Mouse (Mus musculus) liver, embryonic 12.5 days (tissue): ENCODE results near the gene Eef1a2. TPM values are rescaled to one million over a fixed set of nuclear protein-coding genes. Genes with fewer than 3 reads are reported as not detected.

ENCODE experiments used
- ATAC-seq: fragments of 200-750 bp; cut with Nextera tagmentation; 2 replicates; pipeline ENCODE4 v1.8.0; 2017; ENCODE audit warnings: moderate number of reproducible peaks, mild to moderate bottlenecking, moderate library complexity
- H3K27ac ChIP-seq: fragments of 300-500 bp; sonication (generic); 2 replicates; pipeline ENCODE4 v1.5.1; 2016; ENCODE audit warnings: mild to moderate bottlenecking
- H3K27me3 ChIP-seq: fragments of 300-500 bp; sonication (generic); replicated peaks from 2 replicates; pipeline ENCODE4 v1.6.1; 2016; ENCODE audit warnings: mild to moderate bottlenecking, moderate library complexity
- H3K36me3 ChIP-seq: fragments of 300-500 bp; sonication (generic); 2 replicates; pipeline ENCODE4 v1.6.1; 2016; ENCODE audit warnings: mild to moderate bottlenecking, moderate library complexity
- H3K4me1 ChIP-seq: fragments of 300-500 bp; sonication (generic); 2 replicates; pipeline ENCODE4 v1.6.1; 2016
- H3K4me2 ChIP-seq: fragments of 300-500 bp; sonication (generic); 2 replicates; pipeline ENCODE4 v1.6.1; 2016; ENCODE audit warnings: mild to moderate bottlenecking, moderate library complexity
- H3K4me3 ChIP-seq: fragments of 300-500 bp; sonication (generic); 2 replicates; pipeline ENCODE4 v1.5.1; 2016; ENCODE audit warnings: mild to moderate bottlenecking, moderate library complexity
- H3K9ac ChIP-seq: fragments of 300-500 bp; sonication (generic); 2 replicates; pipeline ENCODE4 v1.6.1; 2016; ENCODE audit warnings: mild to moderate bottlenecking, moderate library complexity
- H3K9me3 ChIP-seq: fragments of 300-500 bp; sonication (generic); replicated peaks from 2 replicates; pipeline ENCODE4 v1.6.1; 2016; ENCODE audit warnings: mild to moderate bottlenecking, moderate library complexity
- WGBS: fragments of 180-500 bp; shearing (Covaris S2); methylation state at CpG from one replicate; pipeline ENCODE4 v1.1.7; 2016; ENCODE audit not compliant: insufficient replicate concordance; 5-methylcytosine and 5-hydroxymethylcytosine counted together
- polyA plus RNA-seq: library from polyadenylated mRNA; unstranded; fragments of >200 nt; fragmentation: Nextera tagmentation; extraction: Ambion mirVana; gene quantifications from 2 replicates; pipeline ENCODE4 v1.2.1, GENCODE M21; 2016

Gene Eef1a2
- polyA plus RNA-seq, 1 experiment from 2014 or later: not detected

DNA sequence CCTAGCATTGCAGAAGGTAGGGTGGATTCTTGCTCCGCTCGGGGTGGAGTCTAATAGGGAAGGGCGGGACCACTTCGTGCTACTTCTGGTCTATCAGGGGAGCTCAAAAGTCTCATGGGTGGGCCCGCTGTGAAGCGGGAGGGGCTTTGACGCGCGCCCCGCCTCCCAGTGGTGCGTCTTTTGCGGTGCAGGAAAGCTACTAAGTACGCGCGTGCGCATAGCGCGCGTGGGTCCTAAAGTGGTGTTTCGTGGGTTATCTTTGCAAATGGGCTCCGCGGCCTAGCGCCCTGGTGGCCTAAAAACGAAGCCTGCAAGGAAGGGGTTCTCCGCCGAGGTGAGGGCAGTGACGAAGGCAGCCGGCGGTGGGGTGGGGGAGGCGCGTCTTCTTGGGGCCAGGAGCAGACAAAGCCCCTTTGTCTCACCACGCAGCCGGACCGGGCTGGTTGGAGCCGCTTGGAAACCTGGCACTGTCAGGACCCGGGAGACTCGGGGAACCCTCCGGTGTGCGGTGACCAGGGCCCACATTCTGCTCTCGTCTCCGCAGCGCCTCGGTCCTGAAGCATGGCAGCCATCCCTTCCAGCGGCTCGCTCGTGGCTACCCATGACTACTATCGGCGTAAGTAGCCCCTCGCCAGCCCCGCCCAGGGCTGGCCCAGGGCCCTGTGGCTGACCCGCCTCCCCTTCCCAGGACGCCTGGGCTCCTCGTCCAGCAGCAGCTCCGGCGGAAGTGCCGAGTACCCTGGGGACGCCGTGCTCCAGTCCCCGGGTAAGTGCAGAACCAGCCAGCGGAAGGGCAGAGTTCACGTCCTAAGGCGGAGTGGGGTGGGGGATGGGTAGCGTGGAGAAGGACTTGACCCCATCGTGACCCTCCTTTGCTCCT is 30.5 kb upstream of the Eef1a2 start, which contains the start of gene Ppdpf:
Ppdpf (plus strand) TSS at position 127 of the 880 bp plus-strand sequence.
- under 1% methylated on average over 64 of the region's 64 CpGs for WGBS
- H3K36me3 ChIP-seq: peaks cover 8% of the 10 kb centered on the region; the same call in 1 of the 2 replicates
- peaks cover 23% of the 10 kb centered on the region for H3K4me1 ChIP-seq
- H3K27ac ChIP-seq: peak within 1 kb of the TSS; percentile 85
- no peaks in the 10 kb centered on the region for H3K9me3 ChIP-seq
- peak within 1 kb of the TSS; percentile 82 for H3K9ac ChIP-seq
- peak within 1 kb of the TSS; percentile 98 for H3K4me2 ChIP-seq
- peak; percentile 98 for ATAC-seq
- no peaks in the 10 kb centered on the region for H3K27me3 ChIP-seq
- peak within 1 kb of the TSS; percentile 82 for H3K4me3 ChIP-seq

DNA sequence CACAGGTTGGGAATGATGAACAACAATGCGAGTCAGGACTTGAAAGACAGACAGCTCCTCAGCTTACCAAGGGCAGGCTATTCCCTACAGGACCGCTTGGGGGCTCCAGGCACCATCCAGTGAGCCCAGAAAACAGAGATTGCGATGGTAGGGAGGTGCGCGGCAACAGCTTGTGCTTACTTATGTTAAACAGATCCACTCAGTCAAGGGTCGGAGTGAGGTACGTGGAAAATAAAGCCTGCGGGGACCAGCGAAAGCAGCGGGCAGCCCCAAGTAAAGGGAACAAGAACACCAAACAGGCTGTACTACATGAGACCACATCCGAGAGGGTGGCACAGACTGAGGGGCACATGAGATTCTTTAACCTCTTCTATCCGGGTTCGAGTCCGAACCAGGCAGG is 29.8 kb upstream of the Eef1a2 start:
- H3K27ac ChIP-seq: peak overlapping the region; percentile 85
- peak; percentile 79 for ATAC-seq
- under 1% methylated on average over 14 of the region's 14 CpGs for WGBS

DNA sequence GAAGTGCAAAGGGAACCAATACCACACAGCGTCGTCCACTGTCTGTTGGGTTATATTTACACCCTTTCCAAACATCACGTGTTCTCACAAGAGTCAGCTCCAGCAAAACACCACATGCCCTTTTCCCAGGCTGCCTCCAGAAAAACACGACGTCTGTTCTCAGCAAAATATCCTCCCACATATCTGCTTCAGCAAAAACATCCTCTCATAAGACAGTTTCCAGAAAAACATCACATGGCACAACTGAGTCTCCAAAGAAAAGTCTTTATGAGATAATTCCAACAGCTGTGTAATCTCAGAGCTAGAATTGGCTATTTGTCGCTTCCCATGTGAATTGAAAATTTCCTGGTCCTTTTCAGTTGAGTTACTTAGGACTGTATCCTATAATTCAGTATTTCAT is 24.1 kb upstream of the Eef1a2 start:
- H3K36me3 ChIP-seq: no peaks in the 10 kb centered on the region
- no peaks in the 10 kb centered on the region for H3K9me3 ChIP-seq
- H3K9ac ChIP-seq: no peak overlapping the region
- peaks cover 23% of the 10 kb centered on the region for H3K27me3 ChIP-seq
- H3K4me3 ChIP-seq: no peak overlapping the region
- H3K27ac ChIP-seq: no peak overlapping the region
- no peak overlapping the region for H3K4me2 ChIP-seq
- H3K4me1 ChIP-seq: no peaks in the 10 kb centered on the region
- ATAC-seq: no peak
- 64% methylated on average over 6 of the region's 6 CpGs for WGBS

More for the DNA sequence above, 29.8 kb upstream of the Eef1a2 start:
- peak overlapping the region; percentile 98 for H3K4me2 ChIP-seq
- peak overlapping the region; percentile 82 for H3K4me3 ChIP-seq
- H3K27me3 ChIP-seq: peaks cover 4% of the 10 kb centered on the region
- no peaks in the 10 kb centered on the region for H3K9me3 ChIP-seq
- peaks cover 8% of the 10 kb centered on the region; the same call in 1 of the 2 replicates for H3K36me3 ChIP-seq
- peaks cover 23% of the 10 kb centered on the region for H3K4me1 ChIP-seq
- H3K9ac ChIP-seq: peak overlapping the region; percentile 82; the same call in 1 of the 2 replicates

DNA sequence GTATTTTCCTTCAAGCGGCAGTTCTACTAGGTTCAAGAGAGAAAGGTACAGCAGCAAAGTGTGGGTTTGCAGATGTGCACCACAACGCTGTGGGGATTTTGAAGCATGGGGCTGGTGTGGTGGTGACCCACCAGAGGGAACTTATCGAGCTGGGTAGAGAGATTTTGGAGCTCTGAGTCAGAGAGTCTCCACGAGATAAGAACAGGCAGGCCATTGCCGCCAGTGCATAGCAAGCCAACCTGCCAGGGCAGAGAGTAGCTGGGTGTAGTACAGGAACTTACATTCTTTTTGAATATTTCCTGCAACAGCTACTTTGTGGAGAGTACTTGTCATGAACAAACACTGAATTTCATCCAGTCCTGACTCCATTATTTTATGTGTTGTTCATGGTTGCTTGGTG is 21.7 kb upstream of the Eef1a2 start:
- H3K4me3 ChIP-seq: no peak overlapping the region
- peaks cover 23% of the 10 kb centered on the region for H3K27me3 ChIP-seq
- H3K36me3 ChIP-seq: no peaks in the 10 kb centered on the region
- no peak overlapping the region for H3K27ac ChIP-seq
- no peaks in the 10 kb centered on the region for H3K4me1 ChIP-seq
- H3K9me3 ChIP-seq: no peaks in the 10 kb centered on the region
- no peak overlapping the region for H3K9ac ChIP-seq
- ATAC-seq: no peak
- 40% methylated on average over 5 of the region's 5 CpGs for WGBS
- no peak overlapping the region for H3K4me2 ChIP-seq

- no peak overlapping the region for H3K4me2 ChIP-seq
- H3K36me3 ChIP-seq: no peaks in the 10 kb centered on the region
- peaks cover 23% of the 10 kb centered on the region for H3K27me3 ChIP-seq
- no peaks in the 10 kb centered on the region for H3K4me1 ChIP-seq
- H3K27ac ChIP-seq: no peak overlapping the region
- no peak overlapping the region for H3K4me3 ChIP-seq
- 52% methylated on average over 3 of the region's 3 CpGs for WGBS
- H3K9me3 ChIP-seq: no peaks in the 10 kb centered on the region
- H3K9ac ChIP-seq: no peak overlapping the region
- no peak for ATAC-seq
Observed at GRCm38 (mm10) chr2:181178015-181178414, 21.2 kb upstream of the Eef1a2 start.

- Histone ChIP-seq H3K27me3 (peaks cover 8% of the 10 kb centered on the region; the same call in 1 of the 2 replicates), H3K9me3 (no peaks in the 10 kb centered on the region), H3K36me3 (no peaks in the 10 kb centered on the region), H3K9ac (no peak overlapping the region), H3K4me3 (no peak overlapping the region), H3K4me2 (no peak overlapping the region), H3K4me1 (no peaks in the 10 kb centered on the region), H3K27ac (no peak overlapping the region)
- no peak for ATAC-seq
- 64% methylated on average over 3 of the region's 3 CpGs for whole genome bisulfite sequencing
Observed at GRCm38 (mm10) chr2:181174646-181175045, 17.8 kb upstream of the Eef1a2 start.

- no peaks in the 10 kb centered on the region for H3K9me3 ChIP-seq
- 73% methylated on average over 5 of the region's 5 CpGs for WGBS
Observed at GRCm38 (mm10) chr2:181166469-181166868, 9.7 kb upstream of the Eef1a2 start.

DNA sequence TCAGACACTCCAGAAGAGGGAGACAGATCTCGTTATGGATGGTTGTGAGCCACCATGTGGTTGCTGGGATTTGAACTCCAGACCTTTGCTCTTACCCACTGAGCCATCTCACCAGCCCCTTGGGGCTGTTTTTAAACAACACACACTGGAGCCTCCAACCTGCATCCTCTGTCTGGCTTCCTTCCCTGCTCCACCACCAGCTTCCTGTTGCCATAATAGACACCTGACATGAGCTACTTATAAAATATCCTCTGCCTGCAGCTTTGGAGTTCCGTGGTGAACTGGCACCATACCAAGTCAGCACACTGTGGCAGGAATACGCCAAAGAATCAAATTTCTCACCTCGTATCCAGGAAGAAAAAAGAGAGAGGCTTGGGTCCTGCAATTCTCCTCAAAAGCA is 4.0 kb upstream of the Eef1a2 start:
- ATAC-seq: no peak
- Histone ChIP-seq H3K27me3 (peaks cover 44% of the 10 kb centered on the region), H3K4me2 (no peak overlapping the region), H3K27ac (no peak overlapping the region), H3K4me3 (no peak overlapping the region), H3K36me3 (no peaks in the 10 kb centered on the region), H3K4me1 (no peaks in the 10 kb centered on the region), H3K9me3 (no peaks in the 10 kb centered on the region), H3K9ac (no peak overlapping the region)
- 61% methylated on average over 4 of the region's 4 CpGs for WGBS

More at GRCm38 (mm10) chr2:181166469-181166868, 9.7 kb upstream of the Eef1a2 start:
- Histone ChIP-seq H3K27me3 (peaks cover 14% of the 10 kb centered on the region), H3K4me2 (no peak overlapping the region), H3K4me1 (no peaks in the 10 kb centered on the region), H3K4me3 (no peak overlapping the region), H3K36me3 (no peaks in the 10 kb centered on the region), H3K9ac (no peak overlapping the region), H3K27ac (no peak overlapping the region)
- no peak for ATAC-seq

- H3K9me3 ChIP-seq: no peaks in the 10 kb centered on the region
- H3K4me2 ChIP-seq: no peak overlapping the region
- 10% methylated on average over 2 of the region's 2 CpGs for WGBS
- H3K27ac ChIP-seq: no peak overlapping the region
- no peaks in the 10 kb centered on the region for H3K4me1 ChIP-seq
- no peak for ATAC-seq
- H3K36me3 ChIP-seq: no peaks in the 10 kb centered on the region
- H3K4me3 ChIP-seq: no peak overlapping the region
- no peak overlapping the region for H3K9ac ChIP-seq
- H3K27me3 ChIP-seq: peaks cover 48% of the 10 kb centered on the region
Observed at GRCm38 (mm10) chr2:181159771-181160170, 3.0 kb upstream of the Eef1a2 start.

- Histone ChIP-seq H3K4me1 (no peaks in the 10 kb centered on the region), H3K4me3 (no peak overlapping the region), H3K4me2 (no peak overlapping the region), H3K36me3 (no peaks in the 10 kb centered on the region), H3K9ac (no peak overlapping the region), H3K9me3 (no peaks in the 10 kb centered on the region), H3K27ac (no peak overlapping the region), H3K27me3 (peaks cover 54% of the 10 kb centered on the region)
- WGBS: 47% methylated on average over 7 of the region's 7 CpGs
- ATAC-seq: no peak
Observed at GRCm38 (mm10) chr2:181159091-181159514, 2.3 kb upstream of the Eef1a2 start.

DNA sequence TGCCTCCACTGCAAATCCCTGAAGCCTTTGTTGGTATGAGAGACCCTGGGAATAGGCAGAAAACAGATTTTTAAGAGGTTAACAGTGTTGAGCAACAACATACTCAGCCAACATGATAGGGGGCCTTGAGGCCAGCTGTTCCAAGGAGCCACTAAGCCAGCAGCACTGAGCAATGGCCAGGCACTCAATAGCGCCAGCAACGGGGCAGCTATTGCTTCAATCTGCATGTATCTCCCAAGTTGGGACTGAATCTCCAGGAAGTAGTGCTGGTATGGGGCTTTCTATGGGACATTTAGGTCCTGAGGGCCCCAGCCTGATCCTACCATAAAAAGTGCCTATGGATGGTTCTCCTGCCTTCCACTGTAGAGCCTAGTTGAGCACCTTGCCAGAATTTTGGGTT is 1.7 kb upstream of the Eef1a2 start:
- H3K27ac ChIP-seq: no peak overlapping the region
- H3K4me2 ChIP-seq: no peak overlapping the region

DNA sequence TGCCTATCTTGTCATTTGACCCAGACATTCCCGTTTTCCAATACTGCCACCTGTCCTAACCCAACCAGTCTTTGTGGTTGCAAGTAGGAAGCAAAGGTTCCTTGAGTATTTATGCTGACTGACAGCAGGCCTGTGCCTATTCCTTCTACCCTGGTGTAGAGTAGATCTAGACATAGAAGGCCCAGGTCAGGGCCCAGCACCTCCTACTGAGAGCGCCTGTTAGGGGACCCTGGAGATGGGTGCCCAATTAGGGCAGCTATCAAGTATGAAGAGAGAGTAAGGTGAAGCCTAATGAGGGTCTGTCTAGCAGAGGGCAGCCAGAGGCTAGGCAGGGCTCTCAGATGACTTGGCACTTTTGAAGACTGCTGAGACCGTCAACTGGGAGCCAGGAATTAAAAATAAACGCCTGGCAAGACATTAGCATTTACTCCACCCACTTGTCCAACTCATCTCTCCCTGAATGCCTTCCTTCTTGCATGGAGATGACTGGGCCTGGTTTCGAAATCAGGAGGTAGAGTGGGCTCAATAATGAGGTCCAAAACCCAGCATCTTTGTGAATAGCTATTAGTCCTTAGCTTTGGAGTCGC is 995 bp upstream of the Eef1a2 start:
- no peaks in the 10 kb centered on the region for H3K36me3 ChIP-seq
- H3K9me3 ChIP-seq: no peaks in the 10 kb centered on the region
- no peak overlapping the region for H3K27ac ChIP-seq
- H3K4me3 ChIP-seq: no peak overlapping the region
- no peak overlapping the region for H3K4me2 ChIP-seq
- no peak for ATAC-seq
- H3K9ac ChIP-seq: no peak overlapping the region
- H3K27me3 ChIP-seq: peaks cover 61% of the 10 kb centered on the region
- 47% methylated on average over 6 of the region's 6 CpGs for WGBS
- no peaks in the 10 kb centered on the region for H3K4me1 ChIP-seq

More for the DNA sequence above, 1.7 kb upstream of the Eef1a2 start:
- H3K9me3 ChIP-seq: no peaks in the 10 kb centered on the region
- 76% methylated on average over 2 of the region's 2 CpGs for WGBS
- H3K4me3 ChIP-seq: no peak overlapping the region
- H3K27me3 ChIP-seq: peaks cover 54% of the 10 kb centered on the region
- ATAC-seq: no peak
- H3K36me3 ChIP-seq: no peaks in the 10 kb centered on the region
- H3K4me1 ChIP-seq: no peaks in the 10 kb centered on the region
- H3K9ac ChIP-seq: no peak overlapping the region
